Mouse (Mus musculus) hindbrain, embryonic 15.5 days (tissue): ENCODE results near the gene Sorcs2. TPM values are rescaled to one million over a fixed set of nuclear protein-coding genes. Genes with fewer than 3 reads are reported as not detected.
A peak's percentile ranks its signal among the peaks of the same experiment; 100 is the strongest.

Source experiments
- ATAC-seq: fragments of 200-750 bp; cut with Nextera tagmentation; 2 replicates; pipeline ENCODE4 v1.8.0; 2017; ENCODE audit warnings: low read depth, moderate number of reproducible peaks, moderate TSS enrichment; ENCODE audit not compliant: low FRiP score
- H3K27ac ChIP-seq: fragments of 300-500 bp; sonication (generic); replicated peaks from 2 replicates; pipeline ENCODE4 v1.5.1; 2015; ENCODE audit warnings: mild to moderate bottlenecking, inconsistent platforms
- H3K27me3 ChIP-seq: fragments of 300-500 bp; sonication (generic); 2 replicates; pipeline ENCODE4 v1.6.1; 2015; ENCODE audit warnings: control low read depth, inconsistent platforms
- H3K36me3 ChIP-seq: fragments of 300-500 bp; sonication (generic); 2 replicates; pipeline ENCODE4 v1.6.1; 2015; ENCODE audit warnings: control low read depth, inconsistent platforms
- H3K4me1 ChIP-seq: fragments of 300-500 bp; sonication (generic); replicated peaks from 2 replicates; pipeline ENCODE4 v1.6.1; 2015; ENCODE audit warnings: control low read depth, inconsistent platforms
- H3K4me2 ChIP-seq: fragments of 300-500 bp; sonication (generic); 2 replicates; pipeline ENCODE4 v1.6.1; 2015; ENCODE audit warnings: moderate library complexity, mild to moderate bottlenecking, inconsistent platforms
- H3K4me3 ChIP-seq: fragments of 300-500 bp; sonication (generic); 2 replicates; pipeline ENCODE4 v1.5.1; 2015; ENCODE audit warnings: mild to moderate bottlenecking, inconsistent platforms
- H3K9ac ChIP-seq: fragments of 300-500 bp; sonication (generic); 2 replicates; pipeline ENCODE4 v1.6.1; 2015; ENCODE audit warnings: inconsistent platforms
- H3K9me3 ChIP-seq: fragments of 300-500 bp; sonication (generic); 2 replicates; pipeline ENCODE4 v1.6.1; 2016; ENCODE audit warnings: control low read depth, inconsistent platforms
- WGBS: fragments of 180-500 bp; shearing (Covaris S2); methylation state at CpG from one replicate; pipeline ENCODE4 v1.1.7; 2015; 5-methylcytosine and 5-hydroxymethylcytosine counted together
- polyA plus RNA-seq: library from polyadenylated mRNA; unstranded; fragments of >200 nt; fragmentation: Nextera tagmentation; extraction: Ambion mirVana; gene quantifications from 2 replicates; pipeline ENCODE4 v1.2.1, GENCODE M21; 2015

The Sorcs2 gene
- polyA plus RNA-seq = 13.4 and 15.4 TPM in 2 replicates

DNA sequence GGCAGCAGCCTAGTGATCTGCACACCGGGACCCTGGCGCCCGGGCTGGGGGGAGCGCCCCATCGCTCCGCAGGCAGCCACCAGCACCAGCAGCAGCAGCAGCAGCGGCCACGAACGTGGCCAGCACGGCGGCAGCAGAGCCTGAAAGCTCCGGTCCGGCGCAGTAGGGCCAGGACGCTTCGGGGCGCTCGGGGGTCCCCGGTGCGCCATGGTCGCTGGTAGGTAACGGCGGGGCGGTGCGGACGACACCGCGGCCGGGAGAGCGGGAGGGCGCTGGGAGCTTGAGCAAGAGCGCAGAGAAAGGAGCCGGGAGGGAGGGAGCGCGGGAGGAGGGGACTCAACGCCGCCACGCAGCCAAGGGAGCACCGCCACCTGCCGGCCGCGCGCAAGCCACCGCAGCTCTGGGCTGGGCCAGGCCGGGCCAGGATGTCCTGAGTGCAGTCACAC is at the start of gene Sorcs2:
TSS of gene Sorcs2 (minus strand) at position 303 of the 446 bp plus-strand sequence.
- H3K27me3 ChIP-seq = peaks cover 12% of the 10 kb centered on the region; the same call in 1 of the 2 replicates
- peak within 1 kb of the TSS; percentile 98 for H3K4me2 ChIP-seq
- H3K9me3 ChIP-seq = no peaks in the 10 kb centered on the region
- H3K27ac ChIP-seq = peak within 1 kb of the TSS; percentile 59
- H3K9ac ChIP-seq = peak within 1 kb of the TSS; percentile 94
- H3K36me3 ChIP-seq = no peaks in the 10 kb centered on the region
- ATAC-seq = peak; percentile 87
- WGBS = under 1% methylated on average over 42 of the region's 45 CpGs
- H3K4me1 ChIP-seq = peaks cover 47% of the 10 kb centered on the region
- H3K4me3 ChIP-seq = peak within 1 kb of the TSS; percentile 89

- peaks cover 7% of the 10 kb centered on the region; the same call in 1 of the 2 replicates for H3K4me1 ChIP-seq
- H3K9me3 ChIP-seq = no peaks in the 10 kb centered on the region
- H3K4me2 ChIP-seq = no peak overlapping the region
- ATAC-seq = no peak
- H3K4me3 ChIP-seq = no peak overlapping the region
- H3K36me3 ChIP-seq = no peaks in the 10 kb centered on the region
- 48% methylated on average over 9 of the region's 9 CpGs for WGBS
- no peak overlapping the region for H3K27ac ChIP-seq
- no peaks in the 10 kb centered on the region for H3K27me3 ChIP-seq
- H3K9ac ChIP-seq = no peak overlapping the region
Measured at GRCm38 (mm10) chr5:36446166-36446890, 48.4 kb upstream of the Sorcs2 start.

- Histone ChIP-seq H3K4me1 (peaks cover 7% of the 10 kb centered on the region; the same call in 1 of the 2 replicates), H3K36me3 (no peaks in the 10 kb centered on the region), H3K9ac (no peak overlapping the region), H3K27ac (no peak overlapping the region), H3K4me3 (no peak overlapping the region), H3K4me2 (no peak overlapping the region), H3K27me3 (no peaks in the 10 kb centered on the region), H3K9me3 (no peaks in the 10 kb centered on the region)
- no peak for ATAC-seq
- 31% methylated on average over 8 of the region's 8 CpGs for WGBS
Measured at GRCm38 (mm10) chr5:36445028-36445427, 47.1 kb upstream of the Sorcs2 start.

GRCm38 (mm10) chr5:36444611-36445010 is 46.7 kb upstream of the Sorcs2 start:
- H3K9ac ChIP-seq = no peak overlapping the region
- H3K36me3 ChIP-seq = no peaks in the 10 kb centered on the region
- H3K4me1 ChIP-seq = peaks cover 7% of the 10 kb centered on the region; the same call in 1 of the 2 replicates
- H3K4me3 ChIP-seq = no peak overlapping the region
- no peak overlapping the region for H3K27ac ChIP-seq
- ATAC-seq = no peak
- no peaks in the 10 kb centered on the region for H3K9me3 ChIP-seq
- H3K27me3 ChIP-seq = no peaks in the 10 kb centered on the region
- no peak overlapping the region for H3K4me2 ChIP-seq
- 59% methylated on average over 4 of the region's 4 CpGs for WGBS

GRCm38 (mm10) chr5:36440741-36441140 is 42.8 kb upstream of the Sorcs2 start:
- 56% methylated on average over 3 of the region's 3 CpGs for WGBS
- Histone ChIP-seq H3K9ac (no peak overlapping the region), H3K4me1 (peaks cover 7% of the 10 kb centered on the region; the same call in 1 of the 2 replicates), H3K4me3 (no peak overlapping the region), H3K27me3 (no peaks in the 10 kb centered on the region), H3K9me3 (no peaks in the 10 kb centered on the region), H3K4me2 (no peak overlapping the region), H3K36me3 (no peaks in the 10 kb centered on the region), H3K27ac (no peak overlapping the region)
- no peak for ATAC-seq

DNA sequence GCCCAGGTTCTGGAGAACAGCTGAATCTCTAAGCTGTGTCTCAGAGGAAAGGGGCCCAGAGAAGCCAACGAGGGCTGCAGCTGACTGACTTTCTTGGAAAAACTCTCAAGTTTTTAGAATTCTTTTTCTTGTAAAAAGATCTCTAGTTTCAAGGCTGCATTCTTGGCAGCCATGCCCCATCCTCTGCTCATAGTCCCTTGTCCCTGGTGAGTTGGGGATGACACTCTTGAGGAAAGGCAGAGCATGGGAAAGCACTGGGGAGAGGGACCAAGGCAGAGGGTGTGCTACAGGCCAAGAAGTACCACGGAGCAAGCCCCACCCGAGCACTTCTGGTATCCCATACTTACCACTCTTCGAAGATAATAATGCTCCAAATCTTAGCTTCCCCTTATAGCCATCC is 38.9 kb upstream of the Sorcs2 start:
- 83% methylated on average over 4 of the region's 4 CpGs for WGBS
- H3K9ac ChIP-seq = no peak overlapping the region
- H3K4me3 ChIP-seq = no peak overlapping the region
- H3K4me2 ChIP-seq = no peak overlapping the region
- H3K4me1 ChIP-seq = peaks cover 8% of the 10 kb centered on the region; the same call in 1 of the 2 replicates
- no peaks in the 10 kb centered on the region for H3K36me3 ChIP-seq
- H3K27me3 ChIP-seq = no peaks in the 10 kb centered on the region
- H3K27ac ChIP-seq = no peak overlapping the region
- no peak for ATAC-seq
- no peaks in the 10 kb centered on the region for H3K9me3 ChIP-seq

DNA sequence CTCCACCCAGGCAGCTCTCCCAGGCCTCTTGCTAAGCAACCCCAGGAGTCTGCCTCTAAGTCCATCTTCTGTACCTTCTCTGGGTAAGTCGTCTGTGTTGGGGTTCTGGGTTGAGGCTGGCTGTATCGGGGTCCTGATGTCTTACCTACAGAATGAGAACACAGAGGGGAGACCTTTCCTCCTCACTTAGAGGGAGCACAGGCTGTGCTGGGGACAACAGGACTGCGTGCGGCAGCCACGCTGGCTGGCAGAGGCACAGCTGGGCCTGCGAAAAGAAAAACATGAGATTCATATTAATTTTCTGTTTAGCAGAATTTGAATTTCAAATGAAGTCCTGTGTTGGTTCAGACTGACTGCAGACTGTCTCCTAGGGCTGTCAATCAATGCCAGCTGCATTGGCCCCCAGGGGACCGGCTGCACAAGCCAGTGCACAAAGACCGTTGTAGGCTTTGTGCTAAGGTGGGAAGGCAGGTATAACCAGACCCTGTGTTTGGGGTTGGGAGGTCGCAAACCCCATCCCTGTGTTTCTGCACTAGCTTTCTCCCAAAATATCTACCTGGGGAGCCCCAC is 36.5 kb upstream of the Sorcs2 start:
- peak; percentile 81 for ATAC-seq
- H3K9ac ChIP-seq = no peak overlapping the region

DNA sequence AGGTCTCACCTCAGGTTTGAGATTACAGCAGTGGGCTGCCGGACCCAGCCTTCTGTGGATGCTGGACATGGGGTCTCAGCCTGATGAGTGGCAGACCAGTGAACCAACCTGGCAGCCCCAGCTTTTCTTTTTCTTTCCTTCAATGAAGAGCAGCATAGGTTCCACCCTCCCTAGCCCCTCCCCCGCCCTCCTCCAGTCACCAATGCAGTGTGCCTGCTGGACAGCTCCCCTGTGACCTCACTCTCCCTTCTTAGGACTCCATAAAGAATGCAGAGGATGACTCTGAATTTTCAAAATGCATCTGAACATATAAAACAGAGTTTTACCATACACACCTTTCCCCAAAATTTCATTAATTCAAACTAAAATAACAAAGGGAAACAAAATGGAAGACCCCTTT is 33.8 kb upstream of the Sorcs2 start:
- Histone ChIP-seq H3K9me3 (no peaks in the 10 kb centered on the region), H3K36me3 (no peaks in the 10 kb centered on the region), H3K27me3 (no peaks in the 10 kb centered on the region), H3K4me1 (peaks cover 17% of the 10 kb centered on the region), H3K4me3 (no peak overlapping the region), H3K4me2 (no peak overlapping the region), H3K9ac (no peak overlapping the region), H3K27ac (no peak overlapping the region)
- no peak for ATAC-seq
- 61% methylated on average over 2 of the region's 2 CpGs for WGBS

More for the DNA sequence above, 36.5 kb upstream of the Sorcs2 start:
- Histone ChIP-seq H3K4me3 (no peak overlapping the region), H3K27me3 (no peaks in the 10 kb centered on the region), H3K9me3 (no peaks in the 10 kb centered on the region), H3K4me1 (peaks cover 8% of the 10 kb centered on the region; the same call in 1 of the 2 replicates), H3K36me3 (no peaks in the 10 kb centered on the region), H3K27ac (peak overlapping the region; percentile 54), H3K4me2 (no peak overlapping the region)
- 41% methylated on average over 9 of the region's 9 CpGs for WGBS

DNA sequence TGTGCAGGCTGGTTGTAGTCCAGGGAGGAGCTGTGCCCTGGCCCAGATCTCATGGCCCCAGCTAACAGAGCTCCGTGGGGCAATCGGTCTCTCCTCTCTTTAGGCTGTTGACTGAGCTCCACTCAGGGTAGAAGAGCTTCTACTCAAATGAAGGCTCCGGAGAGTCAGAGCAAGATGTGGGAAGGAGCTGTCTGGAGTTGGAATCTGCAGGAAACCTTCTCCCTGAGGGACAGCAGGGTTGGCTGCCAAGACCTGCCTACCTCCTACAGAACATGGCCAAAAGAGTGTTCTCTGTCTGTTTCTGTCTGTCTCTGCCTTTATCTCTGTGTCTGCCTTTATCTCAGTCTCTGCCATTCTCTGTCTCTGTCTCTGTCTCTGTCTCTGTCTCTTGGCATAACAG is 31.6 kb upstream of the Sorcs2 start:
- no peak overlapping the region for H3K4me2 ChIP-seq
- no peak overlapping the region for H3K9ac ChIP-seq
- H3K27ac ChIP-seq = no peak overlapping the region
- H3K36me3 ChIP-seq = no peaks in the 10 kb centered on the region
- no peak overlapping the region for H3K4me3 ChIP-seq
- WGBS = 90% methylated on average over 3 of the region's 3 CpGs
- H3K4me1 ChIP-seq = peaks cover 14% of the 10 kb centered on the region
- H3K27me3 ChIP-seq = no peaks in the 10 kb centered on the region
- no peaks in the 10 kb centered on the region for H3K9me3 ChIP-seq
- ATAC-seq = no peak

- Histone ChIP-seq H3K9me3 (no peaks in the 10 kb centered on the region), H3K27me3 (no peaks in the 10 kb centered on the region), H3K9ac (no peak overlapping the region), H3K36me3 (no peaks in the 10 kb centered on the region), H3K27ac (no peak overlapping the region), H3K4me2 (no peak overlapping the region), H3K4me3 (no peak overlapping the region), H3K4me1 (peaks cover 9% of the 10 kb centered on the region; the same call in 1 of the 2 replicates)
- WGBS = 35% methylated on average over 11 of the region's 11 CpGs
- no peak for ATAC-seq
Measured at GRCm38 (mm10) chr5:36427831-36428230, 29.9 kb upstream of the Sorcs2 start.

- Histone ChIP-seq H3K9me3 (no peaks in the 10 kb centered on the region), H3K4me1 (peaks cover 9% of the 10 kb centered on the region; the same call in 1 of the 2 replicates), H3K36me3 (no peaks in the 10 kb centered on the region), H3K27me3 (no peaks in the 10 kb centered on the region), H3K4me3 (no peak overlapping the region), H3K27ac (no peak overlapping the region), H3K4me2 (no peak overlapping the region), H3K9ac (no peak overlapping the region)
- no peak for ATAC-seq
- 81% methylated on average over 5 of the region's 5 CpGs for WGBS
Measured at GRCm38 (mm10) chr5:36426404-36426803, 28.5 kb upstream of the Sorcs2 start.

DNA sequence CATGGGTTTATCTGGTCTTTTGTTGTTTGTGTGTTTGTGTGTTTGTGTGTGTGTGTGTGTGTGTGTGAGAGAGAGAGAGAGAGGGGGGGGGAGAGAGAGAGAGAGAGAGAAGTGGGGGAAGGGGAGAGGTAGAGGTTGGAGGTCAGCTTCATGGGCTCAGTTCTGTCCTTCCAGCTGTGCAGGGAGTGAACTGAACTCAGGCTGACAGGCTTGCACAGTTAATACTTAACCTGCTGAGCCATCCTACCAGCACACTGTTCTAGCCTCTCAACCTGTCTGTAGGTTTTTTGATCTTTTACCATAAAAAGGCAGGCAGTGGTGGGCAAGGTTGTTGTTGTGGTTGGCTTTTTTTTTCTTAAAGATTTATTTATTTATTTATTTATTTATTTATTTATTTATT is 26.7 kb upstream of the Sorcs2 start:
- no peak for ATAC-seq
- H3K27me3 ChIP-seq = no peaks in the 10 kb centered on the region
- no peak overlapping the region for H3K9ac ChIP-seq
- no peak overlapping the region for H3K4me2 ChIP-seq
- H3K9me3 ChIP-seq = no peaks in the 10 kb centered on the region
- H3K27ac ChIP-seq = no peak overlapping the region
- peaks cover 9% of the 10 kb centered on the region; the same call in 1 of the 2 replicates for H3K4me1 ChIP-seq
- no peaks in the 10 kb centered on the region for H3K36me3 ChIP-seq
- H3K4me3 ChIP-seq = no peak overlapping the region
